Mouse (Mus musculus) R1 (cell line): ENCODE results near the gene Inka2.

Experiments
- DNase-seq: peaks from one replicate; pipeline ENCODE4 v3.0.0-alpha.2; 2018; ENCODE audit warnings: low read depth, low spot score

Gene Inka2

GRCm38 (mm10) chr3:105721681-105722201, 17.3 kb downstream of the Inka2 start:
- DNase-seq: no peak

- no peak for DNase-seq
Observed at GRCm38 (mm10) chr3:105722510-105722909, 18.1 kb downstream of the Inka2 start.

- DNase-seq: peak; percentile 46
Observed at GRCm38 (mm10) chr3:105726037-105726436, 21.6 kb downstream of the Inka2 start.

DNA sequence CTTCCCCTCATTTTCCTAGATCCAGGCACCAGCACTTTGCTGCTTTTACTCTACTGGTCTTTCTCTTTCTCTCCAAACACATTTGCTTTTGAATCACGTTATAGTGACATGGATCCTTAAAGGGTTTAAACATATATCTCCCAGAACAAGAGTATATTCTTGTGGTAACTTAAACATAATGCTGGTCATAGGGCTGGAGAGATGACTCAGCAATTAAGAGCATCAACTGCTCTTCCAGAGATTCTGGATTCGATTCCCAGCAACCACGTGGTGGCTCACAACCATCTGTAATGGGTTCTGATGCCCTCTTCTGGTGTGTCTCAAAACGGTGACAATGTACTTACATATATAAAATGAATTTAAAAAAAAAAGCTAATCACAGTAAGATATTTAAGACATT, 28.0 kb downstream of the Inka2 start:
- no peak for DNase-seq

- DNase-seq: no peak
Observed at GRCm38 (mm10) chr3:105733538-105733937, 29.1 kb downstream of the Inka2 start.

GRCm38 (mm10) chr3:105735285-105735684, 30.9 kb downstream of the Inka2 start:
- DNase-seq: no peak

GRCm38 (mm10) chr3:105736148-105736547, 31.7 kb downstream of the Inka2 start:
- no peak for DNase-seq

- no peak for DNase-seq
Observed at GRCm38 (mm10) chr3:105737070-105737469, 32.7 kb downstream of the Inka2 start.

GRCm38 (mm10) chr3:105737666-105738065, 33.3 kb downstream of the Inka2 start:
- DNase-seq: no peak

DNA sequence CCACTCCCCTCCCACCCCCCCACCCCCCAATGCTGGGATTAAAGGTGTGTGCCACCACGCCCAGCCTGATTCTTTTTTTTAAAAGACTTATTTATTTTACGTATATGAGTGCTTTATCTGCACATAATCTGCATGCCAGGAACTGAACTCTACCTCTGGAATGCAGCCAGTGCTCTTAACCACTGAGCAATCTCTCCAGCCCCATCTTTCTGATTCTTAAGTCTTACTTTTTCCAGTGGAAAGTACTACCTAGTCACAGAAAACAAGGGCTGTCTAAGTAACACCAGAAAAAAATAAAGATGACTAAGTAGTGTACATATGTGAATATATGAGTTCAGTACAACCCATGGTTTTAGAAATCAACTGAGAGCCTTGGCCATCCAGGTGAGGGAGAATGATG, 42.1 kb downstream of the Inka2 start:
- no peak for DNase-seq

GRCm38 (mm10) chr3:105750810-105751209, 46.4 kb downstream of the Inka2 start:
- DNase-seq: no peak

- no peak for DNase-seq
Observed at GRCm38 (mm10) chr3:105754184-105754583, 49.8 kb downstream of the Inka2 start.

DNA sequence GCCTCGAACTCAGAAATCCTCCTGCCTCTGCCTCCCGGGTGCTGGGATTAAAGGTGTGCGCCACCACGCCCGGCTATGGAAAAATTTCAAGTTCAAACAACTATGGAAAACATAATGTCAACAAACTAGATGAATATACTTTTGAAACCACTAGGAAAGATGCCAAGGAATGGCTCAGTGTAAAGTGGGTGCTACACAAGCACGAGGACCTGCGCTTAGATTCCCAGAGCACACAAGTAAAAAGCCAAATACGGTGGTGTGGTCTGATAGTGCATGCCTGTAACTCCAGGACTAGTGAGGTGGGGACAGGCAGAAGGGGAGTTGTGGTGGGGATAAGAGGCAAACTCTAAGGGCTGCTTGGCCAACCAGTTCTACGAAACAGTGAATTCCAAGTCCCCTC, 50.7 kb downstream of the Inka2 start:
- DNase-seq: no peak

DNA sequence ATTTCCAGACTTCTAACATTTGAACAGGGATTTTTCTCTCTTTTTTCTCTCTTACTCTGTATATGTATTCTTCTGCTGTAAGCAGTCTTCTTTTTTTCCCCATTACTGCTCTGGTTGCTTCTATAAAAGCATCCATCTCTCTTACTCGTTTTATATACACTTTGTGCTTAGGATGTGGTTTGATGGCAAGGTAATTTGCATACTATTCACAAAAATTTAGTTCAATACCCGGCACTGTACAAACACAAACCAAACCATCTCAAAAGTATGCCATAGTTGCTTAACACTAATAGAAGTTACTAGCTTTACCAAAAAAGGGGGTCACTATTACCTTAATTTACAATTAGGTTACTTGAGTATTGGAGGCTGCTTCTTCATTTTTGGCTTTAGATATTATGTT, 52.1 kb downstream of the Inka2 start:
- DNase-seq: no peak

DNA sequence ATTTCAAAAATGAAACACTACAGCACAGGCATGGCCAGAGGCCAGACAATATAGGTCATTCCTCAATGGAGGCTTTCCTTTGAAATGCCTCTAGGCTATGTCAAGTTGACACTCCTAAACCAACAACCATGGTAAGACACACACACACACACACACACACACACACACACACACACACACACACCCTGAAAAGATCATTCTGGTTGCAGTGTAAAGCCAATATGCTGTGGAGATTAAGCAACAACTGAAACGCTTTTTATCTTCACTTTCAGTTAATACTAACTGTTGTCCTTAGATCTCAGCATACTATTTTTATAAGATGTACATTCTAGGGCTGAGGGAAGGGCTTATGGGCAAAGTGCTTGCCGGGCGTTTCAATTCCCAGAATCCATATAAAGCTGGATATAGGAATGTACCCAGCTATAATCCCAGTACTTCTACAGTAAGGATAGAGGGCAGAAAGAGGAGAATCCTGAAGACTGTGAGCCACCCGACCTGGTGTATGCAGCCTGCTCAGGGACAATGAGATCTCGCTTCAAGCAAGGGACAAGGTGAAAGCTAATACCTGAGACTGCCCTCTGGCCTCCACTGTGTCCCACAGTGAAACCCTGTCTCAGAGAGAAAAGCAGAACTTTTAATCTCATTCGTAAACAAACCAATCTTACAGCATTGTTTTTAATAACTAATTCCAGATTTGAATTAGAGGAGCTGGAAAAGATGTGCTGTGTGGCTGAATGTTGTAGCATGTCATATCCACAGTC, 53.1 kb downstream of the Inka2 start:
- DNase-seq: no peak

DNA sequence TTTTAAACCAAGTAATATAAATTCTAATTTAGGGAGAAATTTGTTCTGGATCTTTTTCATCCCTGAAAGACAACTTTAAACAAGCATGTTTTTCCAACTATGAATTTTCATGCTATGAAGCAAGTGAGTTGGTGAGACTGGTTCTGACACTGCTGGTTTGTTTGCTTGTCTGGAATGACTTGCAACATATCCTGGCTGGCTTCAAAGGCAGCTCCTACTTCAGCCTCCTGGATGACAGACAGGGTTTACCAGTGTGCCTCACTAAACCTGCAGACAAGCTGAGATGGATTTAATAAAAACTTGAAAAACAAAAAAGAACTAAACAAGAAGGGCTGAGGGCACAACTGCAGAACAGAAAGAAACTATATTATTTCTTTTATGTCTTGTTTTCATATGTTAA, 53.7 kb downstream of the Inka2 start:
- no peak for DNase-seq

DNA sequence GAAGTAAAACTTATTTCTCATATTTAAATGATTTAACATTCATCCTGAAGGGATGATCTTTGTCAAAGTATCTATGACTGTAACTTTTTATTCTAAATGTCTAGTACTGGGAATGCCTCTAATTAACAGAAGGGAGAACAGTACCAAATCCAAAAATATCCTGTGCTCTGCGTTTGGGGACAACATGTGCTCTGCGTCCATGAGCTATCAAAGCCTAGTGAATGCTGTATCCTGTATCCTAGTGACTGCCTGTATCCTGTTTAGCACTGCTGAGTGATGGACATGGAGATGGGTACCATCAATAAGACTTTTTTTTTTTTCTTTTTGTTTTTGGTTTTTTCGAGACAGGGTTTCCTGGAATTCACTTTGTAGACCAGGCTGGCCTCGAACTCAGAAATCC, 54.3 kb downstream of the Inka2 start:
- DNase-seq: no peak

- DNase-seq: no peak
Observed at GRCm38 (mm10) chr3:105760063-105760462, 55.7 kb downstream of the Inka2 start.

DNA sequence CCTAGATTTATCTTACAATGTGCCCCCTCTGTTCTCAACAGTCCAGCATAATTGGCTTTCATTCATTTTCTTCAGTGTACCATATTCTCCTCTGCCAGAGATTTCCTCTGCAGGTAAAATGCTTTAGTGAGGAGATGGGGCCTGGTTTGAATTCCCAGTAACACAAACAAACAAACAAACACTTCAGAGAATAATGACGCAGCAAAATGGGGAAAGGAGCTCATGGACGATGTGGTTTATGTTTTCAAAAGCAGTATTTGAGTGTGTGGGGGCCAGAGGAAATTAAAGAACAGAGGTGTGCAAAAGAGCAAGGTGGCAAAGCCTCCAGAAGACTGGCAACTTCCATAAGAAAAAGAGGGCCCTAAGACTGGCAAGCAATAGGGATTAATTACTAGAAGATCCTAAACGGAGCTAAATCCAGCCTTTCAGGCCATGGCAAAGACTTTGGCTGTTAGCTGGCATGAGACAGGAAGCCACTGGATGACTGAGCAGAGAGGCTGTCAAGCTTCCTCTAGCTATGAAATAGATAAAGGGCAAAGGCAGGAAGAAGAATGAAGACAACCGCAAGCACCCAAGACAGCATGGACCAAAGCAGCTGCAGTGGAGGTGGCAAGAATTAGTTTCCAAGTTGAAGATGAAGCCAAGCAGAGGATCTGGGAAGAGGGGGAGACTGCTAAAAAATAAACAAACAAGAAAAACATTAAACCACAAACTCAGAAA, 58.9 kb downstream of the Inka2 start:
- DNase-seq: no peak

DNA sequence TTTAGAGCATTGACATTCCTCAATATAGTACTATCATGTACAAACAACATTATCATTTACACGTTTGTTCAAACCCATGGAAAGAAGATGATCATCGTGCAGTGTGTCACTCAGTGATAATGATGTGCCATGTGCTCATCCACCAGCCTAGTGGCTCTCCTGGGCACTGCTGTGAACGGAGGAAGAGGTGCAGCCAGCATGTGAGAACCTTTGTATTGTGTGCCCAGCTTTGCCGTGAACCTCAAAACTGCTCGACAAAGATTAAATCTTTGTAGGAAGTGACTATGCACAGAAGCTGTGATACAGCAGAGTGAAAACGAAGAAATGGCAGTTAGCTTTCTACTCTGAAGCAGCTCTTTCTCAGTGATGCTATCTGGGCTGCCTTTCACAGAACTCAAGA, 64.1 kb downstream of the Inka2 start:
- no peak for DNase-seq

DNA sequence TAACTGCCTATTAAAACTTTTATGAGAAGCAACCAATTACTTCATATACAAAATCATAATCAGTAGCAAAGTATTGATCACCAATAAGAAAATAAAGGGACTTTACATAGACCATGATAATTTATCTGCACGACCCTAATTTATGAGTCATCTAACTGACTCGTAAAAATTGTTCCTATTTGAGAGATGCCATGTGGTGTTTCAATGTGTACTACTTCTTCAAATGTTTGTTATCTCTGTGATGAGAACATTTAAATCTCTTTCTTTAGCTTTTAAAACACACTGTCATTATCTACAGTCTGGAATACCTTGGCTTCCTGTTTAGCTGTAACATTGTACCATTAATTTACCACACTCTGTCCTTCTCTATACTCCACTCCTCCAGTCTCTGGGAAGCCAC, 65.0 kb downstream of the Inka2 start:
- no peak for DNase-seq
